Mouse (Mus musculus) intestine, postnatal 0 days (tissue): ENCODE measurements at regions not wholly inside any gene's neighbourhood (a gene's known extent, or its start where the extent isn't known, plus 50 kb on each side); places are given as distances from the start of the nearest gene placed in this dataset.

Source experiments
- ATAC-seq: fragments of 200-750 bp; cut with Nextera tagmentation; 2 replicates; pipeline ENCODE4 v1.8.0; 2017; ENCODE audit warnings: mild to moderate bottlenecking, moderate TSS enrichment, moderate library complexity
- H3K27ac ChIP-seq: fragments of 300-500 bp; sonication (generic); 2 replicates; pipeline ENCODE4 v1.5.1; 2014; ENCODE audit warnings: mild to moderate bottlenecking, low read depth, low read length, moderate library complexity
- H3K27me3 ChIP-seq: fragments of 300-500 bp; sonication (generic); replicated peaks from 2 replicates; pipeline ENCODE4 v1.6.1; 2014; ENCODE audit warnings: low read length, mixed read lengths; ENCODE audit not compliant: control insufficient read depth, insufficient read depth
- H3K36me3 ChIP-seq: fragments of 300-500 bp; sonication (generic); 2 replicates; pipeline ENCODE4 v1.6.1; 2014; ENCODE audit warnings: mild to moderate bottlenecking, moderate library complexity; ENCODE audit not compliant: control insufficient read depth, insufficient read depth
- H3K4me1 ChIP-seq: fragments of 300-500 bp; sonication (generic); replicated peaks from 2 replicates; pipeline ENCODE4 v1.6.1; 2014; ENCODE audit warnings: antibody characterized with exemption, low read length, mixed read lengths; ENCODE audit not compliant: control insufficient read depth, insufficient read depth
- H3K4me2 ChIP-seq: fragments of 300-500 bp; sonication (generic); replicated peaks from 2 replicates; pipeline ENCODE4 v1.6.1; 2014; ENCODE audit warnings: low read depth, mild to moderate bottlenecking, moderate library complexity
- H3K4me3 ChIP-seq: fragments of 300-500 bp; sonication (generic); 2 replicates; pipeline ENCODE4 v1.5.1; 2014; ENCODE audit warnings: low read depth, low read length
- H3K9ac ChIP-seq: fragments of 300-500 bp; sonication (generic); 2 replicates; pipeline ENCODE4 v1.6.1; 2014; ENCODE audit warnings: mild to moderate bottlenecking, low read depth, low read length
- H3K9me3 ChIP-seq: fragments of 300-500 bp; sonication (generic); 2 replicates; pipeline ENCODE4 v1.6.1; 2016; ENCODE audit warnings: mixed run types; ENCODE audit not compliant: control insufficient read depth
- CTCF ChIP-seq: sonication (generic); IDR thresholded peaks from 2 replicates; pipeline ENCODE4 v1.5.1; 2016; ENCODE audit warnings: low read depth, mild to moderate bottlenecking, control low read depth, antibody characterized with exemption, moderate library complexity
- WGBS: fragments of 180-500 bp; shearing (Covaris S2); extraction: QIAGEN DNeasy Blood & Tissue Kit; methylation state at CpG from one replicate; pipeline ENCODE4 v1.1.7; 2014; 5-methylcytosine and 5-hydroxymethylcytosine counted together

DNA sequence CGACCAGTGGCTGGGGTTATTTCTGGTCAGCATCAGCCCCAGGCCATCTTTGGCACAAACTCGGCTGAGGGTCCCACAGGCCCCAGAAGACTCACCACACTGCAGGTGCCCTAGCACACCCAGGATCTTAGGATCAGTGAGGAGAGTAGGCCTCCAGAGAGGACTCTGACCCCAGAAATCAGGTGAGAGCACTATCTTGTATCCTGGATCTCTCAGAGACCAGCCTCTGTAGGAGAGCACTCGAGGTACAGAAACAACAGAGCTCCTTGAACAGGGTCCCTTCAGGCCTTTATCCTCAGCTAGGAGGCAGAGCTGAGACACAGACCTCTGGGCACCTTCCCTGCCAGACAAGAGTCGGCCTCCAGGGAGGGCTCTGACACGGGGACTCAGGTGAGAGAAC lies 654.1 kb downstream of the Trib2 start:
- Histone ChIP-seq H3K4me2 (no peak overlapping the region), H3K4me1 (no peaks in the 10 kb centered on the region), H3K36me3 (no peaks in the 10 kb centered on the region), H3K9ac (no peak overlapping the region), H3K27ac (no peak overlapping the region), H3K9me3 (no peaks in the 10 kb centered on the region), H3K4me3 (no peak overlapping the region), H3K27me3 (no peaks in the 10 kb centered on the region)
- 71% methylated on average over 5 of the region's 5 CpGs for WGBS
- TF ChIP-seq CTCF: no peak
- peak; percentile 88 for ATAC-seq

DNA sequence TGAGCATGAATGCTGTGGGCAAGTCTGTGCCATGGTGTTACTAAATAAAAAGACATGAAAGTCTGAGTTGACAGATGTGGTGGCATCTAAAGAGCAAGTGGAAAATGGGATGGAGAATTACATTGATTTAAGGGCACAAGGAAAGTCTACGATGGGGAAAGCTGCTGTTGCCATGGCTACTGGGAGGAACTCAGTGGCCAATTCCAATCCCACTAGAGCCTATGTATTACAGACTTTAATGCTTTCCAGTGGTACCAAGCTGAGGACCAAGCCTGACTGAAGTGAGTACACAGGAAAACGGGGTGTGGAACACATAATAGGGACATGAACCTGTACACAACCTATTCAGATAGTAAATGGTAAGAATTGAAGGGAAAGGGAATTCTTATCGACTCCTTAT lies 654.9 kb downstream of the Trib2 start:
- no peaks in the 10 kb centered on the region for H3K27me3 ChIP-seq
- ATAC-seq: no peak
- H3K4me2 ChIP-seq: no peak overlapping the region
- H3K4me3 ChIP-seq: no peak overlapping the region
- no peaks in the 10 kb centered on the region for H3K4me1 ChIP-seq
- no peaks in the 10 kb centered on the region for H3K36me3 ChIP-seq
- H3K9ac ChIP-seq: no peak overlapping the region
- no peaks in the 10 kb centered on the region for H3K9me3 ChIP-seq
- H3K27ac ChIP-seq: no peak overlapping the region
- TF ChIP-seq CTCF: no peak
- WGBS: 79% methylated on average over 3 of the region's 3 CpGs

DNA sequence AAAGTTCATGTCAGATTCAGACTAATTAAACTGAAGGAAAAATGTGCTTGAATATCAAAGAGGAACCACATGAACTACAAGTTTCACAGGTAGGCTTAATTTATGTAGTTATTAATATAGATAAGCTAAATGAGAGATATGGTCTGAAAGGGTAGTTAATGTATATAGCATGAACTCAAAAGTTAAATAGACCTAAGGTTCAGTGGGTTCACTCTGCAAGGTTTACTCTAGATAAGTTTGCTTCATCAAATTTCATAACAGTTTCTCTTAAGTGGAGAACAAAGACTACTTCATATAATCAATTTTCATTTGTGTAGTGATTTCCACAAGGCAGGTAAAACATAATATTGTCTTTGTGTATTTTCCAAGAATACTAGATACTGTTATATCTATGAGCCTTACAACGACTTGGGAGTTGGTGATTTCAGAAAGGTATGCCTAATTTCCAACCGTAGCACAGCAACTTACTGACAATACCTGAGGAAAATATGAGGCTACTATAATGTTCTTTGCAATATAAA lies 656.2 kb downstream of the Trib2 start:
- H3K27me3 ChIP-seq: no peaks in the 10 kb centered on the region
- H3K4me1 ChIP-seq: no peaks in the 10 kb centered on the region
- no peak overlapping the region for H3K27ac ChIP-seq
- no peak overlapping the region for H3K4me3 ChIP-seq
- no peak overlapping the region for H3K4me2 ChIP-seq
- H3K36me3 ChIP-seq: no peaks in the 10 kb centered on the region
- 49% methylated on average over 2 of the region's 2 CpGs for WGBS
- no peaks in the 10 kb centered on the region for H3K9me3 ChIP-seq
- no peak for TF ChIP-seq CTCF
- no peak overlapping the region for H3K9ac ChIP-seq
- peak; percentile 38; the same call in 1 of the 2 replicates for ATAC-seq

DNA sequence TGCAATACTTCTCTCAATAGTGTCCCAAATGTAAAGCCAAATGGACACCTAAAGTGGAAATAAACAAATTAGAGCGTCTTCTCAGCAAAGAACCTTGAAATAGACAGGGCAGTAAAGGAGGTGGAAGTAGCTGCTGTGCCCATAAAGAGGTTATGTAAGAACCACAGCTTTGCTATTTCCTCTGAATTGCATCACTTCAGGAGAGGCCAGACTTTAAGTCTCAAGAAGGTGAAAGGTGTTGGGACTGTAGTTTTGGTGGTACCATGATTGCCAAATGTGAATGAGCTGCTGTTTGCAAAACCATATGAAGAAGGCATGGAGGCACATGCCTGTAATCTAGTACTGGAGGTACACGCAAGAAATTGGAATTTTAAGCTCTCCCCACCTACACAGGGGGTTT lies 670.3 kb downstream of the Trib2 start:
- 68% methylated on average over 2 of the region's 2 CpGs for WGBS

DNA sequence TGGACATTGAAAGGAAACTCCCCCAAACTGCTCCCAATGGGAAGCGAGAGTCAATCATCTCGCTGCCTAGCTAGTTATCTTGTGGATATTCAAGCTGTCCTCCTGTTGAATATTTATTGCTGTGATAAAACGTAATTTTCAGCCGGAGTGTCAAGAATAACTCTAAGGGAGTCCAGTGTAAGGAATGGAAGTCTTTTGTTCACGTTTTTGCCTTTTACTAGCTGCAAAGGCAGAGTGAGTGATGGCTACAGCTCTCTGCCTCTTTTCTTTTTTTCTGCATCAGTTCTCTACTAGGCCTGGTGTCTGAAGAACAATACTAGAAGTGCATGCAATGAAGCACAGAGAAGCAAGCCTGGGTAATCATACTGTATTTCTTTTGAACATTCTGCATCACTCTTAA lies 679.7 kb downstream of the Trib2 start:
- H3K9me3 ChIP-seq: no peaks in the 10 kb centered on the region
- H3K4me1 ChIP-seq: no peaks in the 10 kb centered on the region
- TF ChIP-seq CTCF: no peak
- WGBS: 41% methylated on average over 5 of the region's 5 CpGs
- H3K4me2 ChIP-seq: no peak overlapping the region
- H3K4me3 ChIP-seq: no peak overlapping the region
- no peak overlapping the region for H3K27ac ChIP-seq
- ATAC-seq: no peak
- no peak overlapping the region for H3K9ac ChIP-seq
- H3K36me3 ChIP-seq: no peaks in the 10 kb centered on the region
- H3K27me3 ChIP-seq: no peaks in the 10 kb centered on the region

More for the DNA sequence above, 670.3 kb downstream of the Trib2 start:
- TF ChIP-seq CTCF: no peak
- H3K27ac ChIP-seq: no peak overlapping the region
- no peaks in the 10 kb centered on the region for H3K9me3 ChIP-seq
- ATAC-seq: no peak
- no peaks in the 10 kb centered on the region for H3K36me3 ChIP-seq
- H3K4me1 ChIP-seq: no peaks in the 10 kb centered on the region
- H3K4me3 ChIP-seq: no peak overlapping the region
- H3K27me3 ChIP-seq: no peaks in the 10 kb centered on the region
- H3K4me2 ChIP-seq: no peak overlapping the region
- H3K9ac ChIP-seq: no peak overlapping the region

DNA sequence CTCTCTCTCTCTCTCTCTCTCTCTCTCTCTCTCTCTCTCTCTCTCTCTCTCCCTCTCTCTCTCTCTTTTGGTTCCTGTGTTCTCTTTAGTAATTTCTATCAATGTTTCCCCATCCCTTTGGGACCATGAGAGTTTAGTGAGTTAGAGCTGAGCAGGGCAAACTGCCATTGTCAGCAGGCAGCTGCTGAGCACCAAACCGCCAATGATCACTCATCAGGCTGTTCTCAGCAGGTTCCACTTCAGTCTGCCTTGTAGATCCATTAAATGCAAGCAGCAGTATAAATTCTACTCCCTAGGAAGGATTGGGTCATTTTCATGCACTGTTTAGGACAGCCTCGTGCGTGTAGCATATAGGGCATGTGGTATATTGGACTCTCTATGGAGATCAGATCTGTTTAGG lies 692.5 kb downstream of the Trib2 start:
- ATAC-seq: no peak
- H3K36me3 ChIP-seq: no peaks in the 10 kb centered on the region
- H3K27ac ChIP-seq: no peak overlapping the region
- no peak overlapping the region for H3K4me2 ChIP-seq
- no peaks in the 10 kb centered on the region for H3K27me3 ChIP-seq
- no peaks in the 10 kb centered on the region for H3K4me1 ChIP-seq
- no peak overlapping the region for H3K9ac ChIP-seq
- 77% methylated on average over 3 of the region's 3 CpGs for WGBS
- TF ChIP-seq CTCF: no peak
- no peaks in the 10 kb centered on the region for H3K9me3 ChIP-seq
- no peak overlapping the region for H3K4me3 ChIP-seq

DNA sequence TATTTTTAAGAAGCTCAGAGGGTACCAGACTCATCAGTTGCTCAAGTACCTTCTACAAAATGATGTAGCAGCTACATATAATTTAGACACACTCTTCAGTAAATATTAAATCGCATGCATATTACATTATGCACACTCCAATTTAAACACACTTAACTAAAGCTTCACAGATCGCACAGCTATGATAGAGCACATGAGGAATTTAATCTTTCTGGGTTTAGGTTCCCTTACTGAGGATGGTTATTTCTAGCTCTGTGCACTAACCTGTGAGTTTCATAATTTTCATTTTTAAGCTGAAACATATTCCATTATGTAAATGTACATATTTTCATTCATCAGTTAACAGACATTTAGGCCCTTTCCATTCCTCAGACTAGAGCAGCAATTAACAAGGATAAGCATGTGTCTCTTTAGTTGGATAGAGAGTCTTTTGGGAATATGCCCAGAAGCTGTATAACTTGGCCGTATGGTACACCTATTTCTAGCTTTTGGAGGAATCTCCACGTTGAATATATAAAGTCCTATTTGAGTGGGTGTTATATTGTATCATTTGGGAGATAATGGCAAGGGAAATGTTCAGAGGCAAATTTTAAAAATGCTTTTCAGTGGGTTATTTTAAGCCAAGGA lies 694.0 kb downstream of the Trib2 start:
- Histone ChIP-seq H3K27me3 (no peaks in the 10 kb centered on the region), H3K9ac (no peak overlapping the region), H3K4me3 (no peak overlapping the region), H3K27ac (no peak overlapping the region), H3K9me3 (no peaks in the 10 kb centered on the region), H3K4me1 (no peaks in the 10 kb centered on the region), H3K4me2 (no peak overlapping the region), H3K36me3 (no peaks in the 10 kb centered on the region)
- ATAC-seq: no peak
- no peak for TF ChIP-seq CTCF
- WGBS: 81% methylated on average over 4 of the region's 4 CpGs
